Mouse (Mus musculus) layer of hippocampus, adult 18-20 months (tissue): ENCODE results near the gene Gm13084. TPM values are rescaled to one million over a fixed set of nuclear protein-coding genes. Genes with fewer than 3 reads are reported as not detected.
"Not testable (repeated sequence)": the region's sequence is repeated elsewhere in the genome, so short reads cannot be mapped to it uniquely, and the experiment has no call there.

Source experiments
- DNase-seq, 2 experiments: peaks; one replicate each; pipeline ENCODE4 v3.0.0; 2022; ENCODE audit warnings: low spot score in 2 of 2
- long read RNA-seq: library from polyadenylated mRNA; stranded (forward); transcript quantifications from one replicate; pipeline ENCODE4 v2.0.0, GENCODE M21; 2021
- total RNA-seq, 2 experiments: library from RNA; stranded (reverse); gene quantifications; 2 replicates each; pipeline ENCODE4 v1.2.3; 2021

Gm13084 gene
- total RNA-seq: not detected
- long read RNA-seq: 0 reads

GRCm38 (mm10) chr4:143815993-143816392, at the start of gene Gm13084:
Gene Gm13084, minus strand, starts transcription at chr4:143816093.
- no peak for DNase-seq

- DNase-seq: not testable (repeated sequence)
These were observed 30.3 kb upstream of the Gm13084 start, which contains the start of gene Gm13103 for GRCm38 (mm10) chr4:143846197-143846596. Gene Gm13103, plus strand, starts transcription at chr4:143846497.

GRCm38 (mm10) chr4:143789052-143789451, 26.8 kb downstream of the Gm13084 start, which contains the start of gene Gm13023:
Gene Gm13023, plus strand, starts transcription at chr4:143789352.
- not testable (repeated sequence) for DNase-seq

Other genes starting within 250 kb of the Gm13084 start
- not detected for gene Gm13083, start 201.1 kb downstream of the Gm13084 start, total RNA-seq
- gene Gm13088, start 158.8 kb downstream of the Gm13084 start, total RNA-seq: not detected
- gene Gm13089, start 113.4 kb downstream of the Gm13084 start, total RNA-seq: not detected
- not detected for gene Gm13078, start 96.6 kb downstream of the Gm13084 start, total RNA-seq
- not detected for gene Gm13023, start 26.7 kb downstream of the Gm13084 start, total RNA-seq
- gene Gm13103, start 30.4 kb upstream of the Gm13084 start, total RNA-seq: not detected
- gene Pramef6, start 84.3 kb upstream of the Gm13084 start, total RNA-seq: not detected
- gene Pramef25, start 134.9 kb upstream of the Gm13084 start, total RNA-seq: not detected
- gene Gm13101, start 150.9 kb upstream of the Gm13084 start, total RNA-seq: not detected
- not detected for gene Pramef17, start 178.3 kb upstream of the Gm13084 start, total RNA-seq
- not detected for gene Pramel4, start 243.0 kb upstream of the Gm13084 start, total RNA-seq